Mouse (Mus musculus): ENCODE results near the gene Raly. TPM values are rescaled to one million over a fixed set of nuclear protein-coding genes. Genes with fewer than 3 reads are reported as not detected.
A peak's percentile ranks its signal among the peaks of the same experiment; 100 is the strongest.

The Raly gene
- total RNA-seq, 2 experiments from 2014 or later: 87.2 to 112 TPM

- no peak for ATAC-seq (replicated peaks; ENCODE audit: low FRiP score, poor library complexity, severe bottlenecking)
Observed at GRCm38 (mm10) chr2:154779648-154780047, 11.2 kb upstream of the Raly start.

- ATAC-seq (replicated peaks; ENCODE audit: low FRiP score, poor library complexity, severe bottlenecking): no peak
Observed at GRCm38 (mm10) chr2:154782361-154782760, 8.5 kb upstream of the Raly start.

GRCm38 (mm10) chr2:154782856-154783650 is 7.8 kb upstream of the Raly start:
- ATAC-seq (replicated peaks; ENCODE audit: low FRiP score, poor library complexity, severe bottlenecking): no peak

- ATAC-seq (replicated peaks; ENCODE audit: low FRiP score, poor library complexity, severe bottlenecking): no peak
Observed at GRCm38 (mm10) chr2:154785284-154785683, 5.6 kb upstream of the Raly start.

GRCm38 (mm10) chr2:154786187-154786586 is 4.7 kb upstream of the Raly start:
- peak; percentile 54 for ATAC-seq (replicated peaks; ENCODE audit: low FRiP score, poor library complexity, severe bottlenecking)

GRCm38 (mm10) chr2:154786776-154787175 is 4.1 kb upstream of the Raly start:
- ATAC-seq (replicated peaks; ENCODE audit: low FRiP score, poor library complexity, severe bottlenecking): no peak

GRCm38 (mm10) chr2:154789381-154789780 is 1.5 kb upstream of the Raly start:
- no peak for ATAC-seq (replicated peaks; ENCODE audit: low FRiP score, poor library complexity, severe bottlenecking)

GRCm38 (mm10) chr2:154789977-154790655 is 780 bp upstream of the Raly start:
- ATAC-seq (replicated peaks; ENCODE audit: low FRiP score, poor library complexity, severe bottlenecking): peak; percentile 2

- peak; percentile 53 for ATAC-seq (replicated peaks; ENCODE audit: low FRiP score, poor library complexity, severe bottlenecking)
Observed at GRCm38 (mm10) chr2:154791661-154792642, 1.1 kb downstream of the Raly start.

- no peak for ATAC-seq (replicated peaks; ENCODE audit: low FRiP score, poor library complexity, severe bottlenecking)
Observed at GRCm38 (mm10) chr2:154803372-154803771, 12.5 kb downstream of the Raly start.

- ATAC-seq (replicated peaks; ENCODE audit: low FRiP score, poor library complexity, severe bottlenecking): no peak
Observed at GRCm38 (mm10) chr2:154803845-154804244, 12.9 kb downstream of the Raly start.

GRCm38 (mm10) chr2:154807689-154808088 is 16.8 kb downstream of the Raly start:
- no peak for ATAC-seq (replicated peaks; ENCODE audit: low FRiP score, poor library complexity, severe bottlenecking)

- ATAC-seq (replicated peaks; ENCODE audit: low FRiP score, poor library complexity, severe bottlenecking): no peak
Observed at GRCm38 (mm10) chr2:154809107-154809762, 18.3 kb downstream of the Raly start.

- no peak for ATAC-seq (replicated peaks; ENCODE audit: low FRiP score, poor library complexity, severe bottlenecking)
Observed at GRCm38 (mm10) chr2:154810821-154811220, 19.9 kb downstream of the Raly start.

GRCm38 (mm10) chr2:154813426-154813825 is 22.5 kb downstream of the Raly start:
- ATAC-seq (replicated peaks; ENCODE audit: low FRiP score, poor library complexity, severe bottlenecking): no peak

GRCm38 (mm10) chr2:154817089-154817488 is 26.2 kb downstream of the Raly start:
- ATAC-seq (replicated peaks; ENCODE audit: low FRiP score, poor library complexity, severe bottlenecking): no peak

- no peak for ATAC-seq (replicated peaks; ENCODE audit: low FRiP score, poor library complexity, severe bottlenecking)
Observed at GRCm38 (mm10) chr2:154817788-154818187, 26.9 kb downstream of the Raly start.

- no peak for ATAC-seq (replicated peaks; ENCODE audit: low FRiP score, poor library complexity, severe bottlenecking)
Observed at GRCm38 (mm10) chr2:154818599-154818998, 27.7 kb downstream of the Raly start.

- no peak for ATAC-seq (replicated peaks; ENCODE audit: low FRiP score, poor library complexity, severe bottlenecking)
Observed at GRCm38 (mm10) chr2:154820346-154820745, 29.4 kb downstream of the Raly start.

Measured in erythroid progenitor cell, adult 5-6 weeks (primary cell).